Mouse (Mus musculus) small intestine, adult 2 months (tissue): Measurements from ENCODE around the gene Cd70.

ENCODE experiments used
- CTCF ChIP-seq: fragments of 200-500 bp; IDR thresholded peaks from 2 replicates; pipeline ENCODE4 v1.5.1; 2012; ENCODE audit warnings: low read depth, mild to moderate bottlenecking, control low read depth, inconsistent platforms, low read length, moderate library complexity, mixed read lengths; ENCODE audit not compliant: insufficient replicate concordance, insufficient read length; ENCODE audit errors: extremely low read depth
- POLR2A ChIP-seq: fragments of 200-500 bp; IDR thresholded peaks from 2 replicates; pipeline ENCODE4 v1.6.1; 2012; ENCODE audit warnings: low read depth, mild to moderate bottlenecking, control low read depth, inconsistent platforms, low read length, moderate library complexity

- TF ChIP-seq CTCF = no peak
- TF ChIP-seq POLR2A = no peak
Observed at GRCm38 (mm10) chr17:57143704-57144103, 5.9 kb downstream of the Cd70 start.
